Mouse (Mus musculus) layer of hippocampus, adult 18-20 months (tissue): ENCODE measurements around the gene Itga9. TPM values are rescaled to one million over a fixed set of nuclear protein-coding genes. Genes with fewer than 3 reads are reported as not detected.
A peak's percentile ranks its signal among the peaks of the same experiment; 100 is the strongest.

Source experiments
- DNase-seq, 2 experiments: peaks; one replicate each; pipeline ENCODE4 v3.0.0; 2022; ENCODE audit warnings: low spot score in 2 of 2
- total RNA-seq, 2 experiments: library from RNA; stranded (reverse); gene quantifications; 2 replicates each; pipeline ENCODE4 v1.2.3; 2021

The Itga9 gene
- total RNA-seq, 2 experiments from 2014 or later = 2.5 to 5.4 TPM

DNA sequence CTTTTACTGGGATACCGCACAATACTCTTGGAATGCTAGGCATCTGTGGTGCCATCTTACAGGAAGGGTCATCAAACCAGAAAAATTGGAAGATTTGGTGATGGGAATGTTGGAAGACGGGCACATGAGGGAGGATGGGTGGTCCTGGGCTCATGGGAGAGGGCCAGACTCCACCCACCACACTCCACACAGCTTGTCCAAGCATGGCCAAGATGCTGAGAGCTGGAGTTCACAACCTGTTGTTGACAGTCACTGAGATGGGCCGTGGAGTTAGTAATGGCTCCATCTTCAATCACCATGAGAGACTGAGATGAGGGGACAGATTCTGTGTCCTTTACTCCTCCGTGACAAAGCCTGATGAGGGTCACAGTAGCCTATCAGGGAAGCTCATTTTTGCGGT lies 207.0 kb downstream of the Itga9 start:
- no peak for DNase-seq

DNA sequence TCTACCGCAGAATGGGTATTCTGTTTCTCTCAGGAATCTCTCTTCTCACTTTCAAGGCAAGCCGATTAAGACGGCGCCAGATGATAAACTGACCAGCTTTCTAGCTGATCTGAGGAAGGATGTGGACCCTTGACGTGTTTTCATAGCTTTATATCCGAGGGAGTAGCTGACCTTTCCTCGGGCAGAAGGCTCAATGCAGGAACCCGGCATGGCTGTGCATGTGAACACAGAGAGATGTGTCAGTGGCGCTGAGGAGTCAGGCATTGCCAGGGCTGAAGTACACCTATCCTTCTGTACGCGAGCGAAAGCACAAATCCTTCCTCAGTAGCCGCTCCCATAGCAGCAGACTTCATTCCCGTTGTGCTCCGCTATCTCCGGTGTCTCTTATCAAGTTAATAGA lies 207.6 kb downstream of the Itga9 start:
- DNase-seq = no peak

DNA sequence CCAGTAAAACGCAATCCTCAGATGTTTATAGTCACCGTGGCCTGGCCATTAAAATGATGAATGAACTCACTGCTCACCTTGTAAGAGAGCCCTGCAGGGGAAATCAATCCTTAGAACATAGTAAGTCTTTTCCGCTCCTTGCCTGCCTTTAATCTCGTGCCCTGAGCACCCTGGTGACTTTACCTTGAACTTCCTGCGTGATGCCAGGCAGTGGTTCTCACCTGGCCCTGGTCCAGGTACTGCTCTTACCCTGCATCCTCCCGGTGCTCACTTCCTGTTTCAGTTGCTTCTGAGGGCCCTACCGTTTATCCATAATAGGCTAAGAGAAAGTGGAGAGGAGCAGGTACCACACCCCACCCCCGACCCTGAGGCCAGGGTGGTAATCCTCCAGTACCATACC lies 208.0 kb downstream of the Itga9 start:
- no peak for DNase-seq

DNA sequence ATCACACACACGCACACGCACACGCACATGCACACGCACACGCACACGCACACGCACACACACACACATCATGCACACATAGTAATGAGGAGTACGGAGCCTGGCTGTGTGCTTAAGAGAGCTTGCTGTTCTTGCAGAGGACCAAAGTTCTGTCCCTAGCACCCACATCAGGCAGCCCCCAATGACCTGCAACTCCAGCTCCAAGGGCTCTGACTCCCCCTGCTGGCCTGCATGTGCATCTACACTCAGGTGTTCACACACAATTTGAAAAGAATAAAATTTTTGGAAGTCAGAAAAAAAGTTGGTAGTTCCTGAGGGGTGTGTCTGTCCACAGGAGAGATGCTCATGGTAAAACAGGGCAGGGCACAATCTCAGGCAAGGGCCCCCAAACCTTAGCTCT lies 209.1 kb downstream of the Itga9 start:
- no peak for DNase-seq

DNA sequence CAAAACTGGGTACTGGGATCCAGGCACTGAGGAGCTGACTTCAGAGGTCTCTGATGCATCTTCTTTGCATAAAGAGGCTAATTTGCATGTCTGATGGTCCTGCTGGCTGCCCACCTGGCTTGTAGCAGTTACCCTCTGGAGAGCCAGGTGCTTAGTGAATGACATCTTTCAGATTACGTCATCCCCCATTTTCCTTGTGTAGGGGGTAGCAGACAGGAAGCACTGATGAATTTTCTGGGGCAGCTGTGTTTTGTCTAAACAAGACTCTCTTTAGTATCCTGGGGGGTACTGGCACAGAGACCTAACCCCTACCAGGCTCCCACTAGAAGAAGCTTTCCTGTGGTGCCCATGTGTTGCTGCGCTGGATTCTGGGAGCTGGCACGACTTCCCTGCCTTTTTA lies 212.0 kb downstream of the Itga9 start:
- DNase-seq = no peak

DNA sequence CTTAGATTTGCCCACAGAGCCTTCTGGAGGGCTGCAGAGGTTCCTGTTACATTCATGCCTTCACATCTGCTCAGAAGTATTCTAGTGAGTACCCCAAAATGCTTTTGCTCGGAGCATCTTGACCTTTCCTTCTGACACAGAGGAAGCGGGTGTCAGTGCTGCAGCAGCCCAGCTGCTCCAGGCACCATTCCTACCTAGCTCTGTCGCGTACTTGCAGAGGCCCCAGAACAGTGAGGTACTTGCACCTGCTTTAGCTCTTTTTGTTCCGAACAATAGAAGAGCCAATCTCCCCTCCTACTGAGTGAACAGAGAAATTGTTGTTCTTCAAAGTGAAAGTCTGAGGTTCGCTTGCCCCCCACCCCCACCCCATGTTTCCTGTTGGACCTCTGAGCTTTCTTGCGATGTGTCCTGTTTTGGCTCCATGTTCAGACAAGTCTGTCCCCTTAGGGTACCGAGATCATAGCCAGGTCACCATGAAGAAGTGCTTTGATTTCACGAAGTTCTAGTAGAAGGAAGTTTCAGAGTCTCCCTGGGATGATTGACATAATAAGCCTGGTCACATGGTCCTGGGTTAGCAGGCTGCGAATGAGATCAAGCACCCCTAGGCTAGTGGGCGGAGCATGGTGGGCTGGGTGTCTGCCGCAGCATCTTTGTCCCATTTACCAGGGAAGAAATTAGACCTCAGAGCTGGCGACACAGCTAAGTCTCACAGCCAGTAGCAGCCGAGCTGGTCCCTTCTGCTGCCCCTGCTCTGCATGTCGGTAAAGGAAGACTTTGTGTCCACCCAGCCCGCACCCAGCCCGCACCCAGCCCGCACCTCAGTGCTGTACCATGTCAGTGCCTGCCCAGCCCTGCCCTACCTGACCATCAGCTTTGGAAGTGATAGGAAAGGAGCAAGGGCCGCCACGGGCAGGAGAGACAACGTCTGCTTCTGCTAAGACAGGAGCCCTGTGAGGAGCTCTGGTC lies 215.0 kb downstream of the Itga9 start:
- DNase-seq = no peak

DNA sequence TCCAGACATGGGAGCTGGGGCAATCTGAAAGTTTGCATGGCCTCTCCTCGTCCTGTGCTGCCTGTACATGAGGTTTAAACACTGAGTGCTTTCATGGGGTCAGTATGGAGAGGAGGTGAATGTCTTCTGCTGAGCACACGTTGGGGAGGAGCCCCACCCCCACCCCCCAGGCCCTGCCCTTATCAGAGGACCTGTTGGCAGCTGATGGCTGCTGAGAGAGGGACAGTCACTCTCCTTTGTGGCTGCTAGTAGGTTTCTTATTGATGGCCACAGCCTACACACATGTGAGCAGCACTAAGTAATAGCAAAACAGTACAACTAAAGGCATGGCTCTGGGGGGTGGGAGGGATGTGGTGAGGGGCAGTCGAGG lies 215.7 kb downstream of the Itga9 start:
- no peak for DNase-seq

DNA sequence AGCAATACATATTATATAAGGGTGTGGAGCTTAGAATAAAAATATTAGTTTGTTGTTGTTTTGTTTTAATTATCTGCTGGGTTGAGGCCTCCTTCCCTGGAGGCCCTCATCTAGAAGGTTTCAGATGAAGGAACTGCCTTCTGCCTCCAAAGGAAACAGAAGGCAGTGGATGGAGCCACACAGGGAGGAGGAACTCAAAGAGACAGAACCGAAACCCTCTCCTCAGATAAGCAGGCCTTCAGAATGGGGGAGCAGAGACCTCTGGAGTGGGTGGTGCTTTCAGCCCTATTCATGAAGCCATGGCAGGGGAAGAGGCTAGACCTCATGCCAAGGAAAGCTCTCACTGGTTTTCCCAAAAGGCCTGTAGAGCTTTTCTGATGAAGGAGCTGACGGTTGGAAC lies 216.1 kb downstream of the Itga9 start:
- no peak for DNase-seq

DNA sequence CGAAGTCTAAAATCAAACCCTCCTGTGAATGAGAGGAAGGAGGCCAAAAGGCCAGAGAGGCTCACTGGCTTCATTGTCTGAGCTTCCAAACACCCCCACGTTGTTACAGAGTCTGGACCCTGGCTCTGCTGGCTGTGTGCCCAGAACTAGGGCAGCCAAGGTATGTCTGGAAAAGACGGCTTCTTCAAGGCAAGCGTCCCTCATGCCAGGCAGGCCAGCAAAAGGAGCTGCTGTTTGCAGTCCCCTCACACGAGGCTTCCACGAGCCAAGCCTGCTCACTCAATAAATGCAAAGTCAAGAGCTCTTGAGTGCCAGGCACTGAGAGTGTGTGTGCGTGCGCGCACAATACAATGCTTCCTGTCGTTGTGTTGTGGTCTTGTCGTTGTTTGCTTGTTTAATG lies 224.6 kb downstream of the Itga9 start:
- peak in 1 of 2 experiments; percentile 8 for DNase-seq

DNA sequence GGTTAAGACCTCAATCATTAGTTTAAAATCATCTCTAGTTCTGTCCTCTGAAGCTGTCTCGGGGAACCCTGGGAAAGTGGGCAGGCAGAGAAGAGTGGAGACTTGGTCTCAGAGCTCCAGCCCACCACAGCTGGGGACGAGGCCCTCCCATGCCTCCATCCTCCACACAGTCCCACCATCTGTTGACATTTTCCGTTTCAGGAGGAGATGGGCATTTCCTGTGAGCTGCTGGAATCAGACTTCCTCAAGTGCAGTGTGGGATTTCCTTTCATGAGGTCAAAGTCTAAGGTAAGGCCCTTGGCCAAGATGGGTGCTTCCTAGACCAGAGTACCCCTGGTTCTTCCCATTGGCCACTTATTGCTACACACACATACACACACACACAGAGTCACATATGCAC lies 226.0 kb downstream of the Itga9 start:
- DNase-seq = no peak

DNA sequence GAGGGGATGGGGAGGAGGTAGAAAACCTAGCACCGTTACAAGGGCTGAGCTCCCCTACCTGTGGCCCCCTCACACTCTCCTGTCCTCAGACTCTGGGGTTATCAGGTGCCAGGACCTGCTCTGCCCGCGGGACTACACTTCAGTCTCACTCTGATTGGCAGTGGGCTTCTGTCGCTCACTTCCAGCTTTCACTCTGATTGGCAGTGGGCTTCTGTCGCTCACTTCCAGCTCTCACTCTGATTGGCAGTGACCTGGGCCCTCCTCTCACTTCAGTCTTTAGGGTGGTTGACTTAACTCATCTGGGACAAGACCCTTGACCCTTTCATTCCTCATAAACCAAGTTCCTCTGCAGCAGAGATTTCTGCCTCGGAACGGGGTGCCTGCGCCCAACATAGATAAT lies 226.9 kb downstream of the Itga9 start:
- DNase-seq = no peak

DNA sequence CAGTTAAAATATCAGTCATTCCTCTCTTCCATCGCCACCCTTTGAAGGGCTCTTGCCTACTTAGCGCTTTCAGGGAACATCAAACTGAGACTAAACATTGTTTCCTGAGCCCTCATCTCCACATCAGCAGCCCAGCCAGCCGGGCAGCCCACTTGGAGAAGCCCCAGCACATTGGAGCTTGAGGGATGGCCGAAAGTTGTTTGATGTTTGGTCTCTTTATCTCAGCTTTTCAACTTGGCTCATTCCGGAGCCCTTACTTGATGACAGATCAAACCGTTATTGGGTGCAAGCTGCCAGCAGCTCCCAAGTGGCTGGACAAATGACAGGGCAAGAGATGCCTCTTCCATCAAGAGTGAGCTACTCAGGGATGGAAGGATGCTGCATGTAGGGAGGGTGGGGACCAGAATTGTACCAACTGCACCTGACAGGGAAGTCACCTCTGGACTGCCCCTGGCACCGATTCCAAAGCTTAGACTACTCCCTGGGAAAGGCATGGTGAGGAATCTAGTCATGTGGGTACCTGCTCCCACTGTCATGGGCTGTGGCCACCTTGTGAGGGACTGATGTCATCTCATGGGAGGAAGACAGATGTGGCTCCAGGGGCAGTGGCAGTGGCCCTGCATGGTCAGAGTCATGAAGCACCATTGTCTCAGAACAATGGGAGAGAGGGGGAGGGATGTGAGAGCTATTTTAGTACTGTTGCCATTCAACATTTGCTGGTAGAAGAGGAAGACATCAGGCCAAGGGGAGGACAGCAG lies 232.6 kb downstream of the Itga9 start:
- DNase-seq = no peak

DNA sequence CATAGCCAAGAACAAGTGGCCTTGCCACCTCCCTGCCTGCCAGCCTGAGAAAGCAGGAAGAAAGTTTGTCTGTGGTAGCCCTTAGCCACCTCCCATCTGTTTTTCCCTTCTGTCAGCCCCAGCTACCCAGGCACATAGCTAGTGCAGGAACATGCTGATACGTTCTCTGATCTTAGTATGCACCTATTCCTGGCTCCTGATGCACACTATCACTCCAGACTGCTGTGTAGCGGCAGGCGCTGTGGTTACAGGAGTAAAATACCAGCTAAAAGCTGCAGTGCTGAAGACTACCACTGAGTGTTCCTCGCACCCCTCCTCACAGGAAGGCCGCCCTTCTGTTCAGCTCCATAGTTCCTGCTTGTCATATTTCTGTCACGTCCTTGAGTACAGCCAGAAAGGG lies 234.8 kb downstream of the Itga9 start:
- peak in 1 of 2 experiments; percentile 34 for DNase-seq

DNA sequence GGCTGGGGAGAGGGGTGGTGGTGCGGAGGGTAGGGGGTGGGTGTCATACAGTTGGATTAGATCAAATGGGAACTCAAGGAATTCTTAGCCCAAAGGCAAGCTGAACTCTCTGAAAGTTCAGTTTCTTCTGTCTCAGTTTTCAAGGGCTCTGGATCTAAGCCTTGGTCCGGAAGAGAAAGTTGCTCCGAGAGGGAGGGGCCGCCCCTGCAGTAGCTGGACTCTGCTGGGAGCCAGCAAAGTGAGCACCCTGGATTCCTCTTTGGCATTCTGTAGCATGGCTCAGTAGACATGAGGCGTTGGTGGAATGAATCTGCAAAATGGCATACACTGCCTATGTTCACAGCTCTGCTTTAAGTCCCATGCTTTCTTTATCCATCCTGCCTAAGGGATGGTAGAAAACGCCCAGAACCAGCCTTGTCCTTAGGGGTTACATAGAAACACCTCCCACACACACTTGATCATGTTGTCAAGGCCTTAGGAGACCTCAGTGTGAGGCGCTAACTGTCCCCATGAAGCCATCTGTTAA lies 235.5 kb downstream of the Itga9 start:
- DNase-seq = peak in 1 of 2 experiments; percentile 3

DNA sequence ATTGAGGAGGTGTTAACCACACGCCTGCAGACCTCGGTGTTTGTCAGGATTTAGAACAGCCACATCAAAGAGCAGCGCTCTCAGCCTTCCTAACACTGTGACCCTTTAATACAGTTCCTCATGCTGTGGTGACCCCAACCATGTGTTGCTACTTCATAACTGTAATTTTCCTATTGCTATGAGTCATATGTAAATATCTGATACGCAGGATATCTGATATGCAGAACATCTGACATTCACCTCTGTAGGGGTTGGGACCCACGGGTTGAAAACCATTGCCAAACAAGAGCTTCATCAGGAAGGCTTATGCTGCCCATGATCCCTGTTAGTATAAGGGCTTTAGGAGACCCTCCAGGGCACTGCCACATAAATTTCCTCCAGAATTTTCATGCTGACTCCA lies 237.2 kb downstream of the Itga9 start:
- no peak for DNase-seq

DNA sequence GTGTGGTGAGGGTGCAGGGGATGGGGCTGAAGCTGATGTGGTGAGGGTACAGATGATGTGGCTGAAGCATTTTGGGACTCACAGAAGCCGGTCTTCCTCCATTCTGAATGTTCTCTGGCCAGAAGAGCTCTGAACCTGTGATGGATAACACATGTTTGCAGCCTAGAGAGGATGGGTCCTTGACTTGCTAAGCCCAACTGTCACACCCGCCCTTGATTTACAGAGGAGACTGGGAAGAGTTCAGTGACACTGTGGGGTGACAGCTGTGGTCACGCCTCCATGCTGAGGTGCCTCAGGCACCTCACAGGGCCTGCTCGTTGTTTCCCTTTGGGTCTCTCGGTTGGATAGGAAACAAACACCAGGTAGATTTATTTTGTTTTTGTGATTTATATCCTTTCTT lies 238.5 kb downstream of the Itga9 start:
- DNase-seq = no peak

DNA sequence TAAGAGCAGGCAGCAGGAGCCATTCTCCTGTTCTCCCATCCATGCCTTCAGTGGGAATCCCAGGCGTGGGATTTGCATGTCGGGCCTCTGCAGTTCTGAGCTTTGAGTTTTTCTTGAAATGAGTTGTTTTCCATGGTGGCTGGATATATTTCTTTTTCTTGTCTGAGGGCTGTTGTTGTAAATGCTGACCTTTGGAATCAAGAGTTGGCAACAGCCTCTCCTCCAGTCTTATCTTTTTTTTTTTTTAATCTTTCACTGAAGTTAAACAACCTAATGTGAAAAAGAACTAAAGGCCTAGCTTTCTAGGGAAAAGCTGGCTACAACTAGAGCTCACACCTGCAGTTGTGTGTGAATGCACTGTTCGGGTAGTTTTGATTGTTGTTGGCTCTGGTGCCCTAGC lies 240.3 kb downstream of the Itga9 start:
- no peak for DNase-seq

DNA sequence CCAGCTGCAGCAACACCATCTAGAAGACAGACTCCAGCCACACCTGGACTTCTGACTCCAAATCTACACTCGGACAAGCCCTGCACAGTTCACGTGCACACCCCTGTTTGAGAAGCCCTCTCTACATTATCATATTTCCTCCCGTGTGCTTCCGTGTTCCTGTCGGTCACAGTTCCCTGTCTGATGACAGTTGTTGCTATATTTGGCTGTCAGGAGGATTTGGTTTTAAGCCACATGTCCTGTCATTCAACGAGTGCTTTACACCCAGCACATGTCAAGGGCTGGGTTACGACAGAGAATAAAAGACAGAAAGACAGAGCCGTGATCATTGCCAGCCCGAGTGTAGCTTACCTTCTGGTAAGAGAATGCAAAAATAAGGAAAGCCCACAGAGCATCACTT lies 250.2 kb downstream of the Itga9 start:
- DNase-seq = no peak

DNA sequence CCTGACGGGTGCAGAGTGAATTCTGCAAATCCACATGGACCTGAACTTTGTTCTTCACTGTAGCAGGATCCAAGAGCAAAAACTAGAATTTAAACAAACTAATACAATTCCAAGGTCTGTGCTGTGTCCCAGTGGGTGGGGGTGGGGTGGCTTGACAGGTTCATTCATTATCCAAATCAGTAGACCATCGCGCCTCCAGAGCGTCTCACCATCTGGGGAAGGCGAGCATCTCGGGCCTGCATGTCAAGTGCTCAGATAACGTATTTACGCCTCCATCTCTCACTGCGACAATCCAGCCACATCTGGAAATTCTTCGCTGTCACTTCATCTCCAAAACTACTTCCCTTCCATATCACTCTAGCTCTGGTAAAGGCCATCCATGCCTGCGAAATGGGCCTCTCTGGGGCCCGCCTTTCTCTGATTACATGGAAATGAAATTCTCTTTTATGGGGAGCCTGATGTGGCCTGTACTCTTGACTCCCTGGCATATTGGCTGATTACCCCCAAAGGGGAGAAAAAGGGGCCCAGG lies 254.2 kb downstream of the Itga9 start:
- no peak for DNase-seq

DNA sequence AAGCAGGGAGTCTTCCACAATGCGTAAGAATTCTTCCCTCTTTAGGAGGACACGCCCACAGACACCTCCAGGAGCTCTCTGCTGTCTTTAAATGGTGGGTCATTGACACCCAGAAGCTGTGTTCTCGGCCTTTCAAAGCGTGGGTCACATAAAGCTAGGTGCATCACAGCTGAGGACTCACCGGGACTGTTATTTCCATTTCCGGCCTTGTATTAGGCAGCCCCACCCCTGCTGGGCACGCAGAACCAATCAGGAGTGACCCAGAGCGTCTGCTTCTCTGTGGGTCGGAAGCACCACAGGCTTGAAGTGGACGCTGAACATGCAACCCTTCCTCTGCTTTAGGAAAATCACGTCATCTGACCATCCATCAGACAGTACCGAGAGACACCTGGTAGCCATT lies 255.7 kb downstream of the Itga9 start:
- DNase-seq = no peak

DNA sequence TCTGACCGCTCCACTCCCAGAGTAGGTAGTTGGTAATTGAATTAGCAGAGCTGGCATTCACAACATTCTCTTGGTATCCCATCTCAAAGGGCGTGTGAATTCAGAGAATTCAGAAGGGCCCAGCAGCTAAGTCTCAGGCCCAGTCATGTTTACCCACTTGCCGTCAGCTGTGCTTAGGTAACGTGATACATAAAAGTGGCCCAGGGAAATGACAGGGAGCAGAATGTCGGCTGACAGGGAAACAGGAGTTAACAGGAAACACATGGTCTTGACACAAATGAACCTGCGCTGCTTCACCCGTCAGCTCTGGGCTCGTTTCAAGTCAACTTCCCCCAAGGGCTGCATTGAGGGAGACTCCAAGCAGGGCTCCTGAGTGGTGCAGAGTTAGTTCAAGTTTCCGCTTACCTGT lies 256.4 kb downstream of the Itga9 start:
- DNase-seq = no peak

DNA sequence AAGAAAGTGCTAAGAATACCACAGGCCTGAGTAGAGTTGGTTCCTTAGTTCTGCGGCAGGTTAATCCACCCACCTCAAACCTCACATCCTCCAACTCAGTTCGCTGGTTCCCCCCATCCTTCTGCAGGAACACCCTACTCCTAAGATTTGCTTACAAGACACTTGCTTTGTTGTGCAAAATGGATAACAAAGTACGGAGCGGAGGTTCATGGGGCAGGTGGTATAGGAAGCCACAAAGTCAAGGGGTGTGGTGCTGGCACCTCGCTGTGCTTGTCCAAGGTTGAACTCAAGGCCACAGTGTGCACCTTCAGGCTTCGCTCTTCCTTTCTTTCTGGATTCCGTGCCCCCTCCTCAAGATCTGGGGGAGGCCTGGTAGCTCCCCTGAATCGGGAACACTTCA lies 257.0 kb downstream of the Itga9 start:
- no peak for DNase-seq
